Mouse (Mus musculus) embryonic fibroblast, embryonic 13.5 days (primary cell): Measurements from ENCODE around the gene Abcc10.

ENCODE experiments used
- CTCF ChIP-seq: IDR thresholded peaks from 2 replicates; pipeline ENCODE4 v1.5.1; 2011; ENCODE audit warnings: mild to moderate bottlenecking, control low read depth, low read length, moderate library complexity, borderline replicate concordance; ENCODE audit not compliant: insufficient read depth
- POLR2A ChIP-seq: IDR thresholded peaks from 2 replicates; pipeline ENCODE4 v1.6.1; 2011; ENCODE audit warnings: low read depth, mild to moderate bottlenecking, control low read depth, low read length, moderate library complexity

DNA sequence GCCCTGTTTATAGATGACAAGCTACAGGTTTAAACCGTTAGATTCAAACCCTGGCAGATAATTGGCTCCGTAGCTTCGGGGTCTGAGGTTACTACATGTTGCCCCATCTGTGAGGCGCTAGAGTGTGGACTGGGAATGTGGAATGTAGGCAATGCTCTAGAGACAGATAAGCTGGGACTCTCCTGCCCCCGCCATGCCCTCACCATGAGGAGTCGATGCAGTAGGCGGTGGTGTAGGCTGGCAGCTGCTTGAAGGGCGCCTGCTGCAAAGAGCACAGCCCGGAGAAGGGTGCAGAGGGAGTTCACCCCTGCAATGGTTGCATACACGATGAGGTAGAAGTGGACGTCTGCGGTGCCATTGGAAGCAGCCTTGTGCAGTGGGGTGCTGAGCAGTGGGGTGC lies 18.3 kb downstream of the Abcc10 start:
- TF ChIP-seq CTCF, result no peak
- no peak for TF ChIP-seq POLR2A
